Mouse (Mus musculus) kidney, embryonic 14.5 days (tissue): ENCODE data around the gene Adnp. TPM values are rescaled to one million over a fixed set of nuclear protein-coding genes. Genes with fewer than 3 reads are reported as not detected.
A peak's percentile ranks its signal among the peaks of the same experiment; 100 is the strongest.

Source experiments
- ATAC-seq: fragments of 200-750 bp; cut with Nextera tagmentation; 2 replicates; pipeline ENCODE4 v1.8.0; 2017; ENCODE audit warnings: moderate number of reproducible peaks, mild to moderate bottlenecking, moderate TSS enrichment, moderate library complexity; ENCODE audit not compliant: low FRiP score, low TSS enrichment
- H3K27ac ChIP-seq: fragments of 300-500 bp; sonication (generic); 2 replicates; pipeline ENCODE4 v1.5.1; 2014; ENCODE audit warnings: low read depth, mild to moderate bottlenecking, low read length, moderate library complexity, mixed read lengths
- H3K27me3 ChIP-seq: fragments of 300-500 bp; sonication (generic); 2 replicates; pipeline ENCODE4 v1.6.1; 2014; ENCODE audit warnings: mild to moderate bottlenecking, low read length; ENCODE audit not compliant: control insufficient read depth, insufficient read depth
- H3K36me3 ChIP-seq: fragments of 300-500 bp; sonication (generic); 2 replicates; pipeline ENCODE4 v1.6.1; 2014; ENCODE audit warnings: low read length, mixed read lengths; ENCODE audit not compliant: control insufficient read depth, insufficient read depth
- H3K4me1 ChIP-seq: fragments of 300-500 bp; sonication (generic); 2 replicates; pipeline ENCODE4 v1.6.1; 2014; ENCODE audit warnings: low read length, mixed read lengths; ENCODE audit not compliant: control insufficient read depth, insufficient read depth
- H3K4me2 ChIP-seq: fragments of 300-500 bp; sonication (generic); replicated peaks from 2 replicates; pipeline ENCODE4 v1.6.1; 2014; ENCODE audit warnings: low read depth, mild to moderate bottlenecking, low read length
- H3K4me3 ChIP-seq: fragments of 300-500 bp; sonication (generic); 2 replicates; pipeline ENCODE4 v1.5.1; 2014; ENCODE audit warnings: mild to moderate bottlenecking, low read length
- H3K9ac ChIP-seq: fragments of 300-500 bp; sonication (generic); 2 replicates; pipeline ENCODE4 v1.6.1; 2014; ENCODE audit warnings: low read depth, mild to moderate bottlenecking, low read length, moderate library complexity
- H3K9me3 ChIP-seq: fragments of 300-500 bp; sonication (generic); 2 replicates; pipeline ENCODE4 v1.6.1; 2016; ENCODE audit warnings: low read length; ENCODE audit not compliant: control insufficient read depth
- WGBS: fragments of 180-500 bp; shearing (Covaris S2); extraction: QIAGEN DNeasy Blood & Tissue Kit; methylation state at CpG from one replicate; pipeline ENCODE4 v1.1.7; 2014; 5-methylcytosine and 5-hydroxymethylcytosine counted together
- polyA plus RNA-seq: library from polyadenylated mRNA; unstranded; fragments of >200 nt; fragmentation: Nextera tagmentation; extraction: Ambion mirVana; gene quantifications from 2 replicates; pipeline ENCODE4 v1.2.1, GENCODE M21; 2014

Gene Adnp
- polyA plus RNA-seq, 1 experiment from 2014 or later = 4.0 TPM

- Histone ChIP-seq H3K27me3 (no peaks in the 10 kb centered on the region), H3K36me3 (peaks cover 78% of the 10 kb centered on the region), H3K4me1 (peaks cover under 1% of the 10 kb centered on the region; the same call in 1 of the 2 replicates), H3K27ac (no peak overlapping the region), H3K9ac (no peak overlapping the region), H3K4me3 (no peak overlapping the region), H3K4me2 (no peak overlapping the region), H3K9me3 (no peaks in the 10 kb centered on the region)
- 86% methylated on average over 6 of the region's 6 CpGs for WGBS
- ATAC-seq = no peak
Measured at GRCm38 (mm10) chr2:168223326-168223725, 16.4 kb upstream of the Adnp start.

GRCm38 (mm10) chr2:168213788-168214397 is 7.0 kb upstream of the Adnp start:
- no peak overlapping the region for H3K4me2 ChIP-seq
- ATAC-seq = no peak
- H3K27ac ChIP-seq = no peak overlapping the region
- no peaks in the 10 kb centered on the region for H3K27me3 ChIP-seq
- peaks cover 88% of the 10 kb centered on the region for H3K36me3 ChIP-seq
- WGBS = 50% methylated on average over 5 of the region's 5 CpGs
- H3K4me1 ChIP-seq = no peaks in the 10 kb centered on the region
- no peak overlapping the region for H3K9ac ChIP-seq
- no peak overlapping the region for H3K4me3 ChIP-seq
- no peaks in the 10 kb centered on the region for H3K9me3 ChIP-seq

GRCm38 (mm10) chr2:168207883-168208282 is 971 bp upstream of the Adnp start:
- Histone ChIP-seq H3K27ac (peak overlapping the region; percentile 97), H3K9me3 (0 out of 2 replicates have a peak, but pooled peaks cover 3% of the 10 kb centered on the region), H3K4me1 (peaks cover 5% of the 10 kb centered on the region; the same call in 1 of the 2 replicates), H3K36me3 (peaks cover 51% of the 10 kb centered on the region), H3K4me3 (no peak overlapping the region), H3K27me3 (no peaks in the 10 kb centered on the region), H3K4me2 (no peak overlapping the region), H3K9ac (no peak overlapping the region)
- ATAC-seq = no peak
- WGBS = 94% methylated on average over 3 of the region's 3 CpGs

GRCm38 (mm10) chr2:168205681-168206631 is 956 bp downstream of the Adnp start:
- no peaks in the 10 kb centered on the region for H3K27me3 ChIP-seq
- peak; percentile 30 for ATAC-seq
- peak overlapping the region; percentile 99 for H3K9ac ChIP-seq
- peak overlapping the region; percentile 99 for H3K4me3 ChIP-seq
- peak overlapping the region; percentile 97 for H3K27ac ChIP-seq
- peak overlapping the region; percentile 50 for H3K4me2 ChIP-seq
- WGBS = under 1% methylated on average over 34 of the region's 49 CpGs
- H3K4me1 ChIP-seq = peaks cover 12% of the 10 kb centered on the region
- peaks cover 44% of the 10 kb centered on the region for H3K36me3 ChIP-seq
- H3K9me3 ChIP-seq = 0 out of 2 replicates have a peak, but pooled peaks cover 3% of the 10 kb centered on the region

- H3K27ac ChIP-seq = peak overlapping the region; percentile 97
- H3K27me3 ChIP-seq = no peaks in the 10 kb centered on the region
- 7% methylated on average over 6 of the region's 6 CpGs for WGBS
- H3K4me2 ChIP-seq = peak overlapping the region; percentile 50
- peaks cover 42% of the 10 kb centered on the region for H3K36me3 ChIP-seq
- peak; percentile 22; the same call in 1 of the 2 replicates for ATAC-seq
- peak overlapping the region; percentile 99 for H3K4me3 ChIP-seq
- 0 out of 2 replicates have a peak, but pooled peaks cover 3% of the 10 kb centered on the region for H3K9me3 ChIP-seq
- peaks cover 17% of the 10 kb centered on the region for H3K4me1 ChIP-seq
- peak overlapping the region; percentile 99 for H3K9ac ChIP-seq
Measured at GRCm38 (mm10) chr2:168205265-168205664, 1.6 kb downstream of the Adnp start.

GRCm38 (mm10) chr2:168204476-168204999 is 2.4 kb downstream of the Adnp start:
- 78% methylated on average over 8 of the region's 8 CpGs for WGBS

GRCm38 (mm10) chr2:168200014-168200691 is 6.8 kb downstream of the Adnp start:
- ATAC-seq = no peak
- H3K4me3 ChIP-seq = no peak overlapping the region
- no peak overlapping the region for H3K9ac ChIP-seq
- no peaks in the 10 kb centered on the region for H3K27me3 ChIP-seq
- 0 out of 2 replicates have a peak, but pooled peaks cover 3% of the 10 kb centered on the region for H3K9me3 ChIP-seq
- no peak overlapping the region; the same call in 1 of the 2 replicates for H3K4me2 ChIP-seq
- H3K36me3 ChIP-seq = peaks cover 51% of the 10 kb centered on the region
- H3K27ac ChIP-seq = no peak overlapping the region
- peaks cover 44% of the 10 kb centered on the region for H3K4me1 ChIP-seq
- 86% methylated on average over 4 of the region's 5 CpGs for WGBS

More at GRCm38 (mm10) chr2:168204476-168204999, 2.4 kb downstream of the Adnp start:
- peaks cover 36% of the 10 kb centered on the region for H3K36me3 ChIP-seq
- H3K27me3 ChIP-seq = no peaks in the 10 kb centered on the region
- H3K4me2 ChIP-seq = peak overlapping the region; percentile 50
- ATAC-seq = no peak
- H3K9me3 ChIP-seq = 0 out of 2 replicates have a peak, but pooled peaks cover 3% of the 10 kb centered on the region
- peak overlapping the region; percentile 99 for H3K4me3 ChIP-seq
- peaks cover 23% of the 10 kb centered on the region for H3K4me1 ChIP-seq
- H3K9ac ChIP-seq = no peak overlapping the region; the same call in 1 of the 2 replicates
- no peak overlapping the region for H3K27ac ChIP-seq

GRCm38 (mm10) chr2:168199476-168199875 is 7.4 kb downstream of the Adnp start:
- Histone ChIP-seq H3K36me3 (peaks cover 52% of the 10 kb centered on the region), H3K9ac (0 out of 2 replicates have a peak overlapping the region, but pooled peaks have one; percentile 12), H3K27me3 (no peaks in the 10 kb centered on the region), H3K4me1 (peaks cover 42% of the 10 kb centered on the region), H3K4me3 (no peak overlapping the region), H3K27ac (no peak overlapping the region; the same call in 1 of the 2 replicates), H3K9me3 (0 out of 2 replicates have a peak, but pooled peaks cover 3% of the 10 kb centered on the region), H3K4me2 (0 out of 2 replicates have a peak overlapping the region, but pooled peaks have one; percentile 8)
- WGBS = 86% methylated on average over 4 of the region's 4 CpGs
- no peak for ATAC-seq
